Mouse (Mus musculus): ENCODE measurements around the gene Lima1. TPM values are rescaled to one million over a fixed set of nuclear protein-coding genes. Genes with fewer than 3 reads are reported as not detected.

Lima1 gene
- polyA plus RNA-seq, 1 experiment from 2014 or later = 37.5 TPM

DNA sequence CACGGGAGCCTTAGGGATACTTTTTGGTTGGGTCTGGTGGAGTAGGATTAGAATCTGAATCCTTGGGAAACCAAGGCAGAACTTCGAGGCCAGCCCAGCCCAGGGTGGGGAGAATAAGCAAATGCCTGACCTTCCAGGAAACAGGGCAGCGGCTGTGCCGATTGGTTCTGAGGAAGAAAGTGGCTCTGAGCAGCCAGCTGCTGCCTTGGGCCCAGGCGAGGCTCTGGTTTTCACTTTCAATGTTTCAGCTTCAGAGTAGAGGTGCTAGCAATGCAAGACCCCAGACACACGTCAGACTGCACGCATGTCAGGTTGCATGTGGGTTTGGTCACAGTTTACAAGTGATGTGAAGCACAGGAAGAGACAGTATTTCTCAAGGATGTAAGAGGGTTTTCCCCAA, 63.2 kb downstream of the Lima1 start:
- Histone ChIP-seq H3K4me3 (no peak overlapping the region), H3K9ac (no peak overlapping the region), H3K4me2 (no peak overlapping the region), H3K27ac (no peak overlapping the region), H3K9me3 (replicated peaks) (no peaks in the 10 kb centered on the region), H3K4me1 (peaks cover 26% of the 10 kb centered on the region), H3K36me3 (ENCODE audit: poor library complexity, severe bottlenecking) (peaks cover 14% of the 10 kb centered on the region), H3K27me3 (no peaks in the 10 kb centered on the region)
- 77% methylated on average over 7 of the region's 7 CpGs for WGBS
- ATAC-seq = no peak

- Histone ChIP-seq H3K36me3 (ENCODE audit: poor library complexity, severe bottlenecking) (peaks cover 12% of the 10 kb centered on the region), H3K27ac (peak overlapping the region; percentile 98), H3K4me2 (peak overlapping the region; percentile 37), H3K9me3 (replicated peaks) (no peaks in the 10 kb centered on the region), H3K4me3 (peak overlapping the region; percentile 21; the same call in 1 of the 2 replicates), H3K27me3 (no peaks in the 10 kb centered on the region), H3K9ac (peak overlapping the region; percentile 30), H3K4me1 (peaks cover 45% of the 10 kb centered on the region)
- WGBS = 8% methylated on average over 21 of the region's 21 CpGs
- peak; percentile 96 for ATAC-seq
Observed at GRCm38 (mm10) chr15:99807776-99808735, 67.2 kb downstream of the Lima1 start.

DNA sequence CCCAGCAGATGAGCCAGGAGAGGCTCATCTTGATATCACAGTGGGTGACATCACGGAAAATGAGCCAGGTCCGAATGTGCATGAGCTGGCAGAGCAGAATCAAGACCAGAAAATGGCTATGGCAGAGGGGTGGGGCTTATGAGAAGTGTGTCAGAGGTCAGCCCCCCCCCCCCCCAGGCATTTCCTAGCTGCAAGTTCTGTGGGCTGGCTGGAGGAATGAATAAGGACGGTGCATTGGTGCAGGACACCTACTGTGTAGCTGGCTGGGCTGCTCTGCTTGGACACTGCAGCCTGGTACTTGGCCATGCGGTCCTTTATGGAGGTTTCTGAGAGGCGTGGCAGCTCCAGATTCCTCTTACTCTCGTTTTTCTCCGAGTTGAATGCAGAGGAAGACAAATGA, 69.1 kb downstream of the Lima1 start:
- Histone ChIP-seq H3K27ac (peak overlapping the region; percentile 98), H3K4me2 (no peak overlapping the region), H3K9me3 (replicated peaks) (no peaks in the 10 kb centered on the region), H3K9ac (no peak overlapping the region), H3K4me3 (no peak overlapping the region), H3K27me3 (no peaks in the 10 kb centered on the region), H3K4me1 (peaks cover 53% of the 10 kb centered on the region), H3K36me3 (ENCODE audit: poor library complexity, severe bottlenecking) (peaks cover 12% of the 10 kb centered on the region)
- WGBS = 19% methylated on average over 7 of the region's 7 CpGs
- no peak for ATAC-seq

DNA sequence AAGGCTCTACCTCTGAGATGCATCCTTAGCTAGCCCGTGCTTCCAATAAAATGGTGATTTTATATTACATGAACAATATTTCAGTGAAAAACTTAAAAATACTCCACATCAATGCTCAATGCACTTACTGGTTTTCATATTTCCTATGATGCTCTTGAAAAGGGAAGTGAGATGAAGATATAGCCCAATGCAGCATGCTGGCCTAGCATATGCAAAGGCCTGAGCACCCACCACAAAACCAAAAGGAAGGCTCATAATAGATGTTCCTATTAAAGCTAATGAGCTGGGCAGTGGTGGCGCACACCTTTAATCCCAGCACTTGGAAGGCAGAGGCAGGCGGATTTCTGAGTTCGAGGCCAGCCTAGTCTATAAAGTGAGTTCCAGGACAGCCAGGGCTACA, 69.6 kb downstream of the Lima1 start:
- no peak for ATAC-seq
- H3K4me1 ChIP-seq = peaks cover 53% of the 10 kb centered on the region
- H3K27me3 ChIP-seq = no peaks in the 10 kb centered on the region
- peaks cover 12% of the 10 kb centered on the region for H3K36me3 ChIP-seq (ENCODE audit: poor library complexity, severe bottlenecking)
- H3K9ac ChIP-seq = no peak overlapping the region
- H3K4me2 ChIP-seq = no peak overlapping the region
- no peaks in the 10 kb centered on the region for H3K9me3 ChIP-seq (replicated peaks)
- 88% methylated on average over 4 of the region's 4 CpGs for WGBS
- no peak overlapping the region for H3K4me3 ChIP-seq
- H3K27ac ChIP-seq = peak overlapping the region; percentile 98; the same call in 1 of the 2 replicates

DNA sequence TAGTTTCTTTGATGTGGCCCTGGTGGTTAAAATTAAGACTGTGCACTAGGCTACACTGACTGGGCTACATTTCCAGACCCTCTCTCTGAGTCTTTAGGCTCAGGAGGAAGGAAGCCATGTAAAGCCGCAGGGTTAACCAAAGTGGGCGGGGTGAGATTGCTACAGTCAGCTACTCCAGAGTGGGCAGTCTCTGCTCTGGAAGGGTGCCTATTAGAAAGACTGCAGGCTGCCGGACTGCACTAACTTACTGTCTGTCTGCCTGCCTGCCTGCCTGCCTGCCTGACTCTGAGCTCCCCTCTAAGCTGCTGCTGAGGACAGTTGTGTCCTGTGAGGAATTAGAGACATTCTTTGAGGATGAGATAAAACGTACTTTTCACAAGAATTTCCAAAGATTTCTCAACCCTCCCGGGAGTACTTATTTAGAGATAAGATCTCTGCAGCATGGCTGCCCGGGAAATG, 72.0 kb downstream of the Lima1 start:
- no peaks in the 10 kb centered on the region for H3K27me3 ChIP-seq
- ATAC-seq = no peak
- H3K9ac ChIP-seq = peak overlapping the region; percentile 36; the same call in 1 of the 2 replicates
- H3K36me3 ChIP-seq (ENCODE audit: poor library complexity, severe bottlenecking) = peaks cover 21% of the 10 kb centered on the region
- H3K27ac ChIP-seq = peak overlapping the region; percentile 21
- WGBS = 33% methylated on average over 6 of the region's 6 CpGs
- H3K4me3 ChIP-seq = no peak overlapping the region
- H3K9me3 ChIP-seq (replicated peaks) = no peaks in the 10 kb centered on the region
- H3K4me2 ChIP-seq = no peak overlapping the region
- H3K4me1 ChIP-seq = peaks cover 45% of the 10 kb centered on the region

DNA sequence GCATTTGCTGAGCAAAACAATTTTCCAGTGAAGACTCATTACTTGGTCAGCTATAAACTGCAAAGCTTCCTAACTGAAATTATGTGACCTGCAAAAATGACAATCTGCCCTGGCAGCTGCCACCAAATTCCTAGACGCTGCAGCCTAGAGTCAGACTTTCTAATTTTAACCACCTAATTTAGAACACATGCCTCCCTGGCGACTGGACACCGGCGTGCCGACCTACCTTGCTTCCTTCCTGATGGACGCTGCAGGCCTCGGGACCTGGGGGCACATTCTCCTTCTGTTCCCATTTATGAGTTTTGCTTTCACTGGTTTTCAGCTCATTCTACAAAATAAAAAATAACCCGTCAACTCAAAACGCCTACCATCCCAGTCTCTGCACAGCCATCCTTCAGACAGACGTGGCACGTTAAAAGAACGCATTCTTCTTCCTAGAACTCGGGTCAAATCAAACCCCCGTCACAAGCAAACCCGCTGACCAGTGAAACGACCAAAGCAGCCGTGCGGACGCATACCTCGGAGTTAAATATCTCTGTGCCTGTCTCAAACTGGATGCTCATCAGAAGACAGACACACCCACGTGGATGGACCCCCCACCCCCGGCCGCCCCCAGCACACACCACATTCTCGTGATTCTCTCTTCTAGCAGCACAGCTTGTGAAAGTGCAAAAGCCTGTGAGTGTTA, 73.2 kb downstream of the Lima1 start:
- no peak for ATAC-seq
- H3K27ac ChIP-seq = no peak overlapping the region
- H3K27me3 ChIP-seq = no peaks in the 10 kb centered on the region
- no peak overlapping the region for H3K4me3 ChIP-seq
- WGBS = 55% methylated on average over 24 of the region's 24 CpGs
- H3K9ac ChIP-seq = 0 out of 2 replicates have a peak overlapping the region, but pooled peaks have one; percentile 14
- H3K9me3 ChIP-seq (replicated peaks) = no peaks in the 10 kb centered on the region
- H3K36me3 ChIP-seq (ENCODE audit: poor library complexity, severe bottlenecking) = peaks cover 23% of the 10 kb centered on the region
- no peak overlapping the region for H3K4me2 ChIP-seq
- peaks cover 42% of the 10 kb centered on the region for H3K4me1 ChIP-seq

GRCm38 (mm10) chr15:99799706-99800105, 75.5 kb downstream of the Lima1 start:
- ATAC-seq = no peak
- peaks cover 22% of the 10 kb centered on the region for H3K36me3 ChIP-seq (ENCODE audit: poor library complexity, severe bottlenecking)
- H3K27ac ChIP-seq = no peak overlapping the region
- H3K27me3 ChIP-seq = no peaks in the 10 kb centered on the region
- peaks cover 38% of the 10 kb centered on the region for H3K4me1 ChIP-seq
- no peaks in the 10 kb centered on the region for H3K9me3 ChIP-seq (replicated peaks)
- no peak overlapping the region for H3K4me3 ChIP-seq
- WGBS = 87% methylated on average over 6 of the region's 6 CpGs
- H3K4me2 ChIP-seq = no peak overlapping the region
- no peak overlapping the region for H3K9ac ChIP-seq

GRCm38 (mm10) chr15:99797898-99798297, 77.4 kb downstream of the Lima1 start:
- 57% methylated on average over 5 of the region's 5 CpGs for WGBS
- H3K27ac ChIP-seq = peak overlapping the region; percentile 59; the same call in 1 of the 2 replicates
- H3K4me3 ChIP-seq = no peak overlapping the region
- peaks cover 28% of the 10 kb centered on the region for H3K4me1 ChIP-seq
- H3K9ac ChIP-seq = no peak overlapping the region
- H3K36me3 ChIP-seq (ENCODE audit: poor library complexity, severe bottlenecking) = peaks cover 36% of the 10 kb centered on the region
- no peak overlapping the region for H3K4me2 ChIP-seq
- no peak for ATAC-seq
- no peaks in the 10 kb centered on the region for H3K27me3 ChIP-seq
- H3K9me3 ChIP-seq (replicated peaks) = no peaks in the 10 kb centered on the region

GRCm38 (mm10) chr15:99796735-99797134, 78.5 kb downstream of the Lima1 start:
- Histone ChIP-seq H3K4me3 (no peak overlapping the region), H3K27ac (peak overlapping the region; percentile 48), H3K27me3 (no peaks in the 10 kb centered on the region), H3K4me1 (peaks cover 22% of the 10 kb centered on the region), H3K9me3 (replicated peaks) (no peaks in the 10 kb centered on the region; the same call in 1 of the 2 replicates), H3K9ac (no peak overlapping the region), H3K36me3 (ENCODE audit: poor library complexity, severe bottlenecking) (peaks cover 48% of the 10 kb centered on the region), H3K4me2 (no peak overlapping the region)
- no peak for ATAC-seq
- 58% methylated on average over 9 of the region's 9 CpGs for WGBS

- Histone ChIP-seq H3K4me1 (peaks cover 22% of the 10 kb centered on the region), H3K27ac (peak overlapping the region; percentile 40; the same call in 1 of the 2 replicates), H3K4me2 (no peak overlapping the region), H3K36me3 (ENCODE audit: poor library complexity, severe bottlenecking) (peaks cover 53% of the 10 kb centered on the region), H3K9me3 (replicated peaks) (no peaks in the 10 kb centered on the region; the same call in 1 of the 2 replicates), H3K27me3 (no peaks in the 10 kb centered on the region), H3K4me3 (no peak overlapping the region), H3K9ac (no peak overlapping the region)
- no peak for ATAC-seq
- 90% methylated on average over 3 of the region's 3 CpGs for WGBS
Observed at GRCm38 (mm10) chr15:99796066-99796465, 79.2 kb downstream of the Lima1 start.

GRCm38 (mm10) chr15:99792221-99792815, 82.9 kb downstream of the Lima1 start:
- Histone ChIP-seq H3K4me2 (no peak overlapping the region), H3K9me3 (replicated peaks) (no peaks in the 10 kb centered on the region; the same call in 1 of the 2 replicates), H3K27me3 (no peaks in the 10 kb centered on the region), H3K9ac (no peak overlapping the region), H3K4me3 (no peak overlapping the region), H3K4me1 (peaks cover 14% of the 10 kb centered on the region), H3K27ac (no peak overlapping the region), H3K36me3 (ENCODE audit: poor library complexity, severe bottlenecking) (peaks cover 46% of the 10 kb centered on the region)
- WGBS = 94% methylated on average over 16 of the region's 16 CpGs
- no peak for ATAC-seq

All from forebrain, embryonic 13.5 days (tissue).